Comparison of ENCODE assay signal across 8 mouse cellular contexts in the genomic region with DNA sequence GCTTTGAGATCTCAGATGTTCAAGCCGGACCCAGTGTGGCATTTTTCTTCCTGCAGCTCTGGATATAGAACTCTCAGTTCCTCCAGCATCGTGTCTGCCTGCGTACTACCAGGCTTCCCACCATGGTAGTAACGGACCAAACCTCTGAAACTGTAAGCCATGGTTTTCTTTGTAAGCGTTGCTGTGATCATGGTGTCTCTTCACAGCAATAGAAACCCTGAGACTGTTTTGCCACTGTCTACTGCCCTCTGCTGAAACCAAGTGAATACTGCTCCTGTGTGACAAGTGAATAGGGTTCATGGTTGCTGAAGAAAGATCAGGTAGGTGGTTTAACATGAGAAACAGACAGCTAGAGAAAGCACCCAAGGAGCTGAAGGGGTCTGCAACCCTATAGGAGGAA. TPM values are rescaled to one million over a fixed set of nuclear protein-coding genes. Genes with fewer than 3 reads are reported as not detected.
A peak's percentile ranks its signal among the peaks of the same experiment; 100 is the strongest.
DNase-seq lines count a peak whose midpoint lies in the region; ATAC-seq and TF ChIP-seq lines count a peak whose summit lies in the region.

No protein-coding gene starts in this region.

- no peak; the same call in 1 of the 2 replicates for ATAC-seq in cerebellum, adult (ENCODE audit: insufficient number of reproducible peaks, low FRiP score, low TSS enrichment)

- no peak overlapping the region for H3K27ac ChIP-seq in cortical plate, adult 2 months (ENCODE audit: insufficient read depth, low read length)

- H3K4me1 ChIP-seq in cortical plate, adult 2 months (ENCODE audit: control insufficient read depth, insufficient read depth, low read length): no peaks in the 10 kb centered on the region

- H3K4me3 ChIP-seq in cortical plate, adult 2 months (ENCODE audit: insufficient read depth, low read length): no peak overlapping the region

- peak; percentile 67 for TF ChIP-seq CTCF in cortical plate, adult 2 months (IDR thresholded peaks at IDR 0.05; ENCODE audit: extremely low read depth, insufficient read depth, low read length)

- no peak for TF ChIP-seq POLR2A in cortical plate, adult 2 months (IDR thresholded peaks at IDR 0.05; ENCODE audit: extremely low read depth, insufficient read depth, low read length)

- peak; percentile 7 for DNase-seq in cerebellum, adult 8-10 months
- peak; percentile 30 for DNase-seq in ovary, postnatal 14 days (ENCODE audit: low spot score)
- DNase-seq in ovary, postnatal 10 days (ENCODE audit: low spot score): no peak
- peak; percentile 18 to 68 for DNase-seq in layer of hippocampus, adult 18-20 months (ENCODE audit: low spot score in 2 of 2)
- DNase-seq in natural killer cell, adult 2 months (ENCODE audit: low spot score in 2 of 2): peak; percentile 62 to 67
- DNase-seq in ovary, adult 18-20 months (ENCODE audit: low spot score): no peak

RNA-seq across cellular contexts. Expression of a gene that starts 16.2 kb away (rescaled TPM):
- polyA plus RNA-seq in cortical plate, adult 2 months (2012; rRNA removed): 6.1 and 6.4 TPM in 2 replicates
- total RNA-seq in layer of hippocampus, adult 18-20 months (2021): 1 to 10 TPM; 4.0 to 4.4 TPM

RNA-seq across cellular contexts. Expression of a gene that starts 26.2 kb away (rescaled TPM):
- polyA plus RNA-seq in cortical plate, adult 2 months (2012; rRNA removed): 0.31 and 0.57 TPM in 2 replicates
- under 1 TPM in 1 of 2 experiments, not detected in 1; 0.25 TPM for total RNA-seq in layer of hippocampus, adult 18-20 months (2021)

Comparison
In these comparisons a context has a peak if more than half of its experiments do, and no peak if none do; other contexts are left out.
1. DNase-seq: peak in cerebellum, adult 8-10 months (single experiment), ovary, postnatal 14 days (single experiment), layer of hippocampus, adult 18-20 months (2 of 2) and natural killer cell, adult 2 months (2 of 2); none in ovary, postnatal 10 days (single experiment) and ovary, adult 18-20 months (single experiment).